In the genomic region with DNA sequence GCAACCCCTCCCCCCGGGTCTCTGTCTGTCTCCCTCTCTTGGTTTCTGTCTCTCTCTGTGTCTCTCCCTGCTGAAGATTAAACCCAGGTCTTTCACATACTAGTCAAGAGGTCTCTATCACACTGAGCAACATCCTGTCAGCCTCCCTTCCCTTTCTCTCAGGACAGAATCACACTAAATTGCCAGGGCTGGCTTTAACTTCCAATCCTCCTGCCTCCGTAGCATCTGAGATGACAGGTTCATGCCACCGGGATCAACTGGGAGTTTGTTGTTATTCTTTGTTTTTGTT, we compare ENCODE assay signal across 8 mouse cellular contexts. TPM values are rescaled to one million over a fixed set of nuclear protein-coding genes. Genes with fewer than 3 reads are reported as not detected.
A peak's percentile ranks its signal among the peaks of the same experiment; 100 is the strongest.
DNase-seq lines count a peak whose midpoint lies in the region; ATAC-seq and TF ChIP-seq lines count a peak whose summit lies in the region.
"Had no signal": no experiment of that assay in that cellular context is flagged by ENCODE, and none has a peak within 500 bp of the region (broad histone marks: within the 10 kb centered on the region; RNA-seq: fewer than 3 reads in every experiment).

No protein-coding gene starts in this region.

- in situ Hi-C loops in ES-E14 (cut with MboI; ENCODE audit: low sequenced_read_pairs in 2 of 2, unreplicated experiment in 2 of 2) = no loop called here

- H3K27ac ChIP-seq in kidney, postnatal 0 days = peak overlapping the region; percentile 50
- H3K27ac ChIP-seq in ES-E14 (ENCODE audit: insufficient read depth, low read depth, low read length, poor library complexity, severe bottlenecking) = peak overlapping the region; percentile 26; the same call in 1 of the 2 replicates
- H3K27ac ChIP-seq in bone marrow, adult 2 months (ENCODE audit: control insufficient read depth, insufficient read depth, low read depth, low read length, poor library complexity) = peak overlapping the region; percentile 83
- peak overlapping the region; percentile 85 for H3K27ac ChIP-seq in liver, embryonic 12.5 days
- H3K27ac ChIP-seq: midbrain, embryonic 12.5 days had no signal

- no peak for DNase-seq in kidney, postnatal 0 days (ENCODE audit: low spot score)
- DNase-seq in kidney, adult 11 months = no peak
- no peak for DNase-seq in ES-E14 (ENCODE audit: low read depth, low spot score)
- DNase-seq in embryo, embryonic 10 days (ENCODE audit: low spot score) = no peak
- no peak for DNase-seq in layer of hippocampus, adult 9-11 months

- peaks cover 14% of the 10 kb centered on the region; the same call in 1 of the 2 replicates for H3K4me1 ChIP-seq in kidney, postnatal 0 days (replicated peaks; ENCODE audit: insufficient read depth, low read length)
- H3K4me1 ChIP-seq in ES-E14 (ENCODE audit: control insufficient read depth in 2 of 2, insufficient read depth in 2 of 2, low read length in 2 of 2, poor library complexity in 1 of 2) = peaks cover 3 to 40% of the 10 kb centered on the region in 2 experiments; a peak in 2 of 4 replicates
- H3K4me1 ChIP-seq in bone marrow, adult 2 months (ENCODE audit: control insufficient read depth, insufficient read depth, low read length) = peaks cover 10% of the 10 kb centered on the region
- peaks cover 94% of the 10 kb centered on the region for H3K4me1 ChIP-seq in liver, embryonic 12.5 days

- no peaks in the 10 kb centered on the region for H3K27me3 ChIP-seq in kidney, postnatal 0 days (ENCODE audit: insufficient read depth, low read length)
- H3K27me3 ChIP-seq in liver, embryonic 12.5 days (replicated peaks) = no peaks in the 10 kb centered on the region

- H3K4me3 ChIP-seq in kidney, postnatal 0 days (replicated peaks; ENCODE audit: low read depth, low read length) = no peak overlapping the region
- H3K4me3 ChIP-seq in ES-E14 (ENCODE audit: insufficient read depth in 1 of 2, low read depth in 1 of 2, low read length in 2 of 2, poor library complexity in 1 of 2, severe bottlenecking in 1 of 2) = no peak overlapping the region
- H3K4me3 ChIP-seq in bone marrow, adult 2 months (replicated peaks; ENCODE audit: control insufficient read depth, low read depth, low read length) = no peak overlapping the region
- no peak overlapping the region for H3K4me3 ChIP-seq in liver, embryonic 12.5 days
- H3K4me3 ChIP-seq: midbrain, embryonic 12.5 days had no signal

- no peaks in the 10 kb centered on the region for H3K36me3 ChIP-seq in kidney, postnatal 0 days (ENCODE audit: insufficient read depth, low read length)
- H3K36me3 ChIP-seq in ES-E14 (ENCODE audit: control insufficient read depth, insufficient read depth, low read length, poor library complexity, severe bottlenecking) = no peaks in the 10 kb centered on the region
- no peaks in the 10 kb centered on the region for H3K36me3 ChIP-seq in liver, embryonic 12.5 days
- H3K36me3 ChIP-seq: midbrain, embryonic 12.5 days had no signal

- no peaks in the 10 kb centered on the region for H3K9me3 ChIP-seq in kidney, postnatal 0 days (replicated peaks; ENCODE audit: low read length)
- no peaks in the 10 kb centered on the region for H3K9me3 ChIP-seq in ES-E14 (ENCODE audit: control insufficient read depth, insufficient read depth, low read depth, low read length)
- no peaks in the 10 kb centered on the region for H3K9me3 ChIP-seq in liver, embryonic 12.5 days (replicated peaks)
- H3K9me3 ChIP-seq: midbrain, embryonic 12.5 days had no signal

- ATAC-seq in kidney, postnatal 0 days (replicated peaks; ENCODE audit: low FRiP score, low read depth) = no peak
- no peak for ATAC-seq in liver, embryonic 12.5 days

- TF ChIP-seq CTCF in kidney, postnatal 0 days (IDR thresholded peaks at IDR 0.05; ENCODE audit: low read depth) = no peak
- no peak for TF ChIP-seq CTCF in bone marrow, adult 2 months (IDR thresholded peaks at IDR 0.05; ENCODE audit: control insufficient read depth, insufficient read depth, low read length)

- H3K9ac ChIP-seq in kidney, postnatal 0 days (ENCODE audit: low read depth, low read length) = no peak overlapping the region
- H3K9ac ChIP-seq in ES-E14 (ENCODE audit: insufficient read depth, low read depth, low read length, poor library complexity, severe bottlenecking) = no peak overlapping the region
- H3K9ac ChIP-seq in liver, embryonic 12.5 days = peak overlapping the region; percentile 49; the same call in 1 of the 2 replicates

- 0 out of 2 replicates have a peak overlapping the region, but pooled peaks have one; percentile 21 for H3K4me2 ChIP-seq in kidney, postnatal 0 days (ENCODE audit: low read length)
- peak overlapping the region; percentile 37 for H3K4me2 ChIP-seq in liver, embryonic 12.5 days
- H3K4me2 ChIP-seq: midbrain, embryonic 12.5 days had no signal

- no peak for TF ChIP-seq POLR2A in bone marrow, adult 2 months (IDR thresholded peaks at IDR 0.05; ENCODE audit: borderline replicate concordance, control insufficient read depth, low read depth, low read length)

- WGBS in kidney, postnatal 0 days = 46% methylated on average over 3 of the region's 3 CpGs
- WGBS in bone marrow, adult 2 months = 57% methylated on average over 3 of the region's 3 CpGs
- 42% methylated on average over 3 of the region's 3 CpGs for WGBS in liver, embryonic 12.5 days (ENCODE audit: insufficient replicate concordance)

TF ChIP-seq in ES-E14, 5 proteins besides CTCF, POLR2A, EP300 and RAD21:
- TF ChIP-seq ZC3H11A (IDR thresholded peaks at IDR 0.05; ENCODE audit: borderline replicate concordance, low read depth, low read length) = no peak
- no peak for TF ChIP-seq HCFC1 (IDR thresholded peaks at IDR 0.05; ENCODE audit: borderline replicate concordance, insufficient read depth, low read length)
- no peak for TF ChIP-seq ZNF384 (IDR thresholded peaks at IDR 0.05; ENCODE audit: low read depth, low read length)
- no peak for TF ChIP-seq CHD2 (IDR thresholded peaks at IDR 0.05; ENCODE audit: low read depth, low read length)
- TF ChIP-seq MAFK (IDR thresholded peaks at IDR 0.05; ENCODE audit: insufficient read depth, low read depth, low read length) = no peak

RNA-seq across cellular contexts. Expression of a gene that starts 20.3 kb away (rescaled TPM):
- 14,836 and 15,514 TPM in 2 replicates for polyA plus RNA-seq in kidney, postnatal 0 days (2015; fragmentation: Nextera tagmentation; extraction: Ambion mirVana)
- 3,755 and 4,692 TPM in 2 replicates for total RNA-seq in ES-E14 (2012; rRNA removed)
- polyA plus RNA-seq in bone marrow, adult 2 months (2011; ENCODE audit: insufficient read depth, insufficient read length, low replicate concordance, missing spikeins) = 3,846 and 7,097 TPM in 2 replicates
- 7,775 and 7,997 TPM in 2 replicates for polyA plus RNA-seq in liver, embryonic 12.5 days (2016; fragmentation: Nextera tagmentation; extraction: Ambion mirVana)

RNA-seq across cellular contexts. Expression of a gene that starts 31.7 kb away (rescaled TPM):
- polyA plus RNA-seq in kidney, postnatal 0 days (2015; fragmentation: Nextera tagmentation; extraction: Ambion mirVana) = 9.6 and 9.9 TPM in 2 replicates
- total RNA-seq in ES-E14 (2012; rRNA removed) = 20.1 and 27.1 TPM in 2 replicates
- 4.6 and 10.8 TPM in 2 replicates for polyA plus RNA-seq in bone marrow, adult 2 months (2011; ENCODE audit: insufficient read depth, insufficient read length, low replicate concordance, missing spikeins)
- 5.8 and 6.1 TPM in 2 replicates for polyA plus RNA-seq in liver, embryonic 12.5 days (2016; fragmentation: Nextera tagmentation; extraction: Ambion mirVana)

RNA-seq across cellular contexts. Expression of a gene that starts 33.3 kb away (rescaled TPM):
- 175 and 205 TPM in 2 replicates for polyA plus RNA-seq in kidney, postnatal 0 days (2015; fragmentation: Nextera tagmentation; extraction: Ambion mirVana)
- total RNA-seq in ES-E14 (2012; rRNA removed) = 161 and 310 TPM in 2 replicates
- polyA plus RNA-seq in bone marrow, adult 2 months (2011; ENCODE audit: insufficient read depth, insufficient read length, low replicate concordance, missing spikeins) = 6.4 and 15.2 TPM in 2 replicates
- 69.1 and 69.4 TPM in 2 replicates for polyA plus RNA-seq in liver, embryonic 12.5 days (2016; fragmentation: Nextera tagmentation; extraction: Ambion mirVana)

Comparison
In these comparisons a context has a peak if more than half of its experiments do, and no peak if none do; other contexts are left out.
1. H3K27ac ChIP-seq: peak in every context shown above with its lines; median percentile 85 in liver, embryonic 12.5 days; 83 in bone marrow, adult 2 months; 50 in kidney, postnatal 0 days; 26 in ES-E14.